Mouse (Mus musculus) MEL (cell line): Measurements from ENCODE around the gene Egfem1.

Experiments
- CTCF ChIP-seq, 3 experiments: IDR thresholded peaks in 2 of 3; conservative IDR thresholded peaks in 1 of 3; 2 replicates each; pipeline ENCODE4 v1.5.1; 2011 to 2012; ENCODE audit warnings: low read length in 3 of 3, low read depth in 2 of 3, mild to moderate bottlenecking in 2 of 3, improper control_type of control experiment in 1 of 3, inconsistent platforms in 1 of 3, mixed read lengths in 1 of 3, moderate library complexity in 1 of 3; ENCODE audit not compliant: control insufficient read depth in 1 of 3, insufficient read depth in 1 of 3, poor library complexity in 1 of 3, severe bottlenecking in 1 of 3
- ELF1 ChIP-seq: IDR thresholded peaks from 2 replicates; pipeline ENCODE4 v1.6.1; 2014; ENCODE audit warnings: low read depth, mild to moderate bottlenecking, inconsistent platforms, low read length, improper control_type of control experiment, moderate library complexity
- EP300 ChIP-seq, 2 experiments: IDR thresholded peaks; 2 replicates each; pipeline ENCODE4 v1.6.1; 2011; ENCODE audit warnings: improper control_type of control experiment in 2 of 2, low read length in 2 of 2, low read depth in 1 of 2, mild to moderate bottlenecking in 1 of 2
- GATA1 ChIP-seq: IDR thresholded peaks from 2 replicates; pipeline ENCODE4 v1.6.1; 2011; ENCODE audit warnings: low read depth, low read length, improper control_type of control experiment
- MAX ChIP-seq: IDR thresholded peaks from 2 replicates; pipeline ENCODE4 v1.6.1; 2011; ENCODE audit warnings: low read length, improper control_type of control experiment
- MYC ChIP-seq: IDR thresholded peaks from 2 replicates; pipeline ENCODE4 v1.6.1; 2011; ENCODE audit warnings: low read depth, mild to moderate bottlenecking, low read length, improper control_type of control experiment, moderate library complexity
- NELFE ChIP-seq: IDR thresholded peaks from 2 replicates; pipeline ENCODE4 v1.6.1; 2011; ENCODE audit warnings: low read depth, low read length, improper control_type of control experiment
- POLR2A ChIP-seq, 2 experiments: IDR thresholded peaks; 2 replicates each; pipeline ENCODE4 v1.6.1; 2011 to 2012; ENCODE audit warnings: low read length in 2 of 2, mild to moderate bottlenecking in 2 of 2, control low read depth in 1 of 2, improper control_type of control experiment in 1 of 2, low read depth in 1 of 2, moderate library complexity in 1 of 2; ENCODE audit not compliant: control insufficient read depth in 1 of 2, insufficient read depth in 1 of 2, poor library complexity in 1 of 2
- USF1 ChIP-seq: IDR thresholded peaks from 2 replicates; pipeline ENCODE4 v1.6.1; 2014; ENCODE audit warnings: low read depth, mild to moderate bottlenecking, inconsistent platforms, low read length, improper control_type of control experiment, moderate library complexity

- TF ChIP-seq MYC (no peak), ELF1 (no peak), CTCF (IDR thresholded peaks at IDR 0.05 in 2 of 3, conservative IDR thresholded peaks at IDR 0.05 in 1 of 3; ENCODE audit: control insufficient read depth in 1 of 3, insufficient read depth in 1 of 3, low read depth in 2 of 3, low read length in 3 of 3, poor library complexity in 1 of 3, severe bottlenecking in 1 of 3) (no peak), USF1 (no peak), GATA1 (no peak), NELFE (no peak), POLR2A (IDR thresholded peaks at IDR 0.05; ENCODE audit: control insufficient read depth in 1 of 2, insufficient read depth in 1 of 2, low read depth in 1 of 2, low read length in 2 of 2, poor library complexity in 1 of 2) (no peak), MAX (no peak), EP300 (IDR thresholded peaks at IDR 0.05; ENCODE audit: low read depth in 1 of 2, low read length in 2 of 2) (no peak)
Measured at GRCm38 (mm10) chr3:29541477-29542079, 459.8 kb downstream of the Egfem1 start.
